Comparison of ENCODE assay signal across 21 mouse cellular contexts in the genomic region with DNA sequence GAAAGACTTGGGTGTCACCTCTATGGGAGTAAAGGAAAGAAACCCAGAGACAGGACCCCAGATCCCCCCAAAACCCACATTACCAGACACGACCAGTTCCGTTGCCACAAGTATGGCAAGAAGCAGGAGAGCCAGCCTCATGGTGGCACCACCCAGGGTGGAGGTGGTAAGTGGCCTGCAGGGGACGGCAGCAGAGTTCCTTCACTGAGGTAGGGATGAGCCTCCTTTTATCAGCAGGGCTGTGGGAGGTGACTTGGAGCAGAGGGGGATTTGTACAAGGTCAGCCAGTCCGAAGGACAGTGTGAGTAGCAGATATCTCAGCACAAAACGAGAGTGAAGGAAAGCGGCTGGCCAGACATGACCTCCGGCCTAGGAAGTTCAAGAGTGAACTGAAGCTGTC. TPM values are rescaled to one million over a fixed set of nuclear protein-coding genes. Genes with fewer than 3 reads are reported as not detected.
"Had no signal": no experiment of that assay in that cellular context is flagged by ENCODE, and none has a peak within 500 bp of the region (broad histone marks: within the 10 kb centered on the region; RNA-seq: fewer than 3 reads in every experiment).

Gene Defb19 (minus strand): TSS at position 206 of the 400 bp plus-strand sequence.

- H3K27ac ChIP-seq: layer of hippocampus, adult 2 months; limb, embryonic 12.5 days; liver, embryonic 13.5 days; lung, embryonic 15.5 days; midbrain, embryonic 12.5 days; neural tube, embryonic 13.5 days; stomach, embryonic 15.5 days had no signal

- DNase-seq: kidney, adult 11 months; kidney, postnatal 25 days; liver; liver, embryonic 13.5 days; liver, postnatal 0 days; retina, postnatal 1 day; right cerebral cortex, postnatal 4 days; thymus, adult 18-20 months; thymus, postnatal 14 days had no signal

- H3K9ac ChIP-seq: limb, embryonic 12.5 days; liver, embryonic 13.5 days; liver, postnatal 0 days; lung, embryonic 15.5 days; midbrain, embryonic 12.5 days; neural tube, embryonic 13.5 days; stomach, embryonic 15.5 days had no signal

- H3K9me3 ChIP-seq: limb, embryonic 12.5 days; liver, embryonic 13.5 days; lung, embryonic 15.5 days; midbrain, embryonic 12.5 days; neural tube, embryonic 13.5 days; stomach, embryonic 15.5 days had no signal

- H3K27me3 ChIP-seq: limb, embryonic 12.5 days; liver, embryonic 13.5 days; lung, embryonic 15.5 days; midbrain, embryonic 12.5 days; neural tube, embryonic 13.5 days; stomach, embryonic 15.5 days had no signal

- H3K4me3 ChIP-seq: layer of hippocampus, adult 2 months; limb, embryonic 12.5 days; liver, embryonic 13.5 days; lung, embryonic 15.5 days; midbrain, embryonic 12.5 days; neural tube, embryonic 13.5 days; stomach, embryonic 15.5 days had no signal

- H3K36me3 ChIP-seq: limb, embryonic 12.5 days; liver, embryonic 13.5 days; lung, embryonic 15.5 days; midbrain, embryonic 12.5 days; neural tube, embryonic 13.5 days; stomach, embryonic 15.5 days had no signal

- H3K4me2 ChIP-seq: limb, embryonic 12.5 days; liver, embryonic 13.5 days; lung, embryonic 15.5 days; midbrain, embryonic 12.5 days; neural tube, embryonic 13.5 days; stomach, embryonic 15.5 days had no signal

- H3K4me1 ChIP-seq: limb, embryonic 12.5 days; liver, embryonic 13.5 days; lung, embryonic 15.5 days; midbrain, embryonic 12.5 days; neural tube, embryonic 13.5 days; stomach, embryonic 15.5 days had no signal

- ATAC-seq: liver, postnatal 0 days; midbrain, embryonic 16.5 days had no signal

RNA-seq across cellular contexts. Expression of gene Defb19, which starts in this region (rescaled TPM):
- total RNA-seq: layer of hippocampus, adult 2 months; layer of hippocampus, postnatal 10 days; left cerebral cortex, postnatal 36 days; megakaryocyte-erythroid progenitor cell, adult 5-6 weeks had no signal
- polyA plus RNA-seq: intestine, embryonic 14.5 days; limb, embryonic 12.5 days; liver, embryonic 13.5 days; liver, postnatal 0 days; lung, embryonic 15.5 days; midbrain, embryonic 12.5 days; midbrain, embryonic 16.5 days; neural tube, embryonic 13.5 days; spleen, adult 2 months; stomach, embryonic 15.5 days had no signal
